Mouse (Mus musculus) MEL (cell line): ENCODE measurements around the gene Wdr62.

ENCODE experiments used
- CTCF ChIP-seq, 3 experiments: IDR thresholded peaks in 2 of 3; conservative IDR thresholded peaks in 1 of 3; 2 replicates each; pipeline ENCODE4 v1.5.1; 2011 to 2012; ENCODE audit warnings: low read length in 3 of 3, low read depth in 2 of 3, mild to moderate bottlenecking in 2 of 3, improper control_type of control experiment in 1 of 3, inconsistent platforms in 1 of 3, mixed read lengths in 1 of 3, moderate library complexity in 1 of 3; ENCODE audit not compliant: control insufficient read depth in 1 of 3, insufficient read depth in 1 of 3, poor library complexity in 1 of 3, severe bottlenecking in 1 of 3
- EP300 ChIP-seq, 2 experiments: IDR thresholded peaks; 2 replicates each; pipeline ENCODE4 v1.6.1; 2011; ENCODE audit warnings: improper control_type of control experiment in 2 of 2, low read length in 2 of 2, low read depth in 1 of 2, mild to moderate bottlenecking in 1 of 2
- HCFC1 ChIP-seq: IDR thresholded peaks from 2 replicates; pipeline ENCODE4 v1.6.1; 2012; ENCODE audit warnings: low read depth, mild to moderate bottlenecking, inconsistent platforms, low read length, improper control_type of control experiment, moderate library complexity
- MAX ChIP-seq: IDR thresholded peaks from 2 replicates; pipeline ENCODE4 v1.6.1; 2011; ENCODE audit warnings: low read length, improper control_type of control experiment
- MEF2A ChIP-seq: IDR thresholded peaks from 2 replicates; pipeline ENCODE4 v1.6.1; 2014; ENCODE audit warnings: low read depth, mild to moderate bottlenecking, inconsistent platforms, low read length, improper control_type of control experiment; ENCODE audit not compliant: poor library complexity, insufficient replicate concordance, severe bottlenecking; ENCODE audit errors: extremely low read depth
- MYC ChIP-seq: IDR thresholded peaks from 2 replicates; pipeline ENCODE4 v1.6.1; 2011; ENCODE audit warnings: low read depth, mild to moderate bottlenecking, low read length, improper control_type of control experiment, moderate library complexity
- POLR2A ChIP-seq, 2 experiments: IDR thresholded peaks; 2 replicates each; pipeline ENCODE4 v1.6.1; 2011 to 2012; ENCODE audit warnings: low read length in 2 of 2, mild to moderate bottlenecking in 2 of 2, control low read depth in 1 of 2, improper control_type of control experiment in 1 of 2, low read depth in 1 of 2, moderate library complexity in 1 of 2; ENCODE audit not compliant: control insufficient read depth in 1 of 2, insufficient read depth in 1 of 2, poor library complexity in 1 of 2
- POLR2AphosphoS2 ChIP-seq: IDR thresholded peaks from 2 replicates; pipeline ENCODE4 v1.6.1; 2011; ENCODE audit warnings: low read length, improper control_type of control experiment
- UBTF ChIP-seq: IDR thresholded peaks from 2 replicates; pipeline ENCODE4 v1.6.1; 2012; ENCODE audit warnings: low read depth, mild to moderate bottlenecking, inconsistent platforms, low read length, improper control_type of control experiment, moderate library complexity, borderline replicate concordance; ENCODE audit not compliant: insufficient read depth

DNA sequence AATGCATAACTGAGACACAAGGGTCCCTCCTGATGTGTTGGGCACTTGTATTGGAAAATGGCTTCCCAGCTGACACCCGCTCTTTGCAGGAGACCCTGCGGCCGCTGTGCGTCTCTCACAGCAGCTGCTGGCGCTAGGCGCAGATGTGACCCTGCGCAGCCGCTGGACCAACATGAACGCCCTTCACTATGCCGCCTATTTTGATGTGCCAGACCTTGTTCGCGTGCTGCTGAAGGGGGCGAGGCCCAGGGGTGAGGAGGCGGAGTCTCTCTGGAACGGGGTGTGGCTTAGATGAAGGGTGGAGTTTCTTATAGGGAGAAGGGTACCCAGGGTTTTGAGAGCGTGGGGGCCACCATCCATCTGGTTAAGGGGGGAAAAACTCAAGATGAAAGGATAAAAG is 17.0 kb upstream of the Wdr62 start:
- no peak for TF ChIP-seq CTCF (IDR thresholded peaks at IDR 0.05 in 2 of 3, conservative IDR thresholded peaks at IDR 0.05 in 1 of 3; ENCODE audit: control insufficient read depth in 1 of 3, insufficient read depth in 1 of 3, low read depth in 2 of 3, low read length in 3 of 3, poor library complexity in 1 of 3, severe bottlenecking in 1 of 3)
- no peak for TF ChIP-seq MAX
- no peak for TF ChIP-seq HCFC1
- no peak for TF ChIP-seq MYC
- TF ChIP-seq EP300 (IDR thresholded peaks at IDR 0.05; ENCODE audit: low read depth in 1 of 2, low read length in 2 of 2): no peak
- TF ChIP-seq POLR2AphosphoS2: no peak
- no peak for TF ChIP-seq MEF2A
- TF ChIP-seq POLR2A (IDR thresholded peaks at IDR 0.05; ENCODE audit: control insufficient read depth in 1 of 2, insufficient read depth in 1 of 2, low read depth in 1 of 2, low read length in 2 of 2, poor library complexity in 1 of 2): no peak
- no peak for TF ChIP-seq UBTF
